Mouse (Mus musculus) brain, embryonic 14.5 days (tissue): ENCODE measurements around the gene Fam57b. TPM values are rescaled to one million over a fixed set of nuclear protein-coding genes. Genes with fewer than 3 reads are reported as not detected.

Source experiments
- DNase-seq: peaks from one replicate; pipeline ENCODE4 v3.0.0-alpha.2; 2011; ENCODE audit warnings: low read depth
- CTCF ChIP-seq: fragments of 200-500 bp; IDR thresholded peaks from 2 replicates; pipeline ENCODE4 v1.5.1; 2012; ENCODE audit warnings: inconsistent platforms, mild to moderate bottlenecking, moderate library complexity, borderline replicate concordance; ENCODE audit not compliant: insufficient read depth, insufficient read length; ENCODE audit errors: extremely low read depth
- POLR2A ChIP-seq: fragments of 200-500 bp; IDR thresholded peaks from 2 replicates; pipeline ENCODE4 v1.6.1; 2012; ENCODE audit warnings: mild to moderate bottlenecking, inconsistent platforms, borderline replicate concordance; ENCODE audit not compliant: poor library complexity, insufficient read depth, insufficient read length, severe bottlenecking; ENCODE audit errors: extremely low read depth
- polyA plus RNA-seq: library from polyadenylated mRNA; depleted of rRNA; stranded (reverse); fragments of >200 nt; gene quantifications from 2 replicates; pipeline ENCODE4 v1.2.3, GENCODE M21; 2012

Gene Fam57b
- polyA plus RNA-seq, 1 experiment: 224 TPM

- DNase-seq: no peak
- TF ChIP-seq CTCF: no peak
- TF ChIP-seq POLR2A: no peak
These were observed 1.8 kb upstream of the Fam57b start for GRCm38 (mm10) chr7:126795387-126796317.

- TF ChIP-seq CTCF (no peak), POLR2A (no peak)
- peak; percentile 37 for DNase-seq
These were observed 1.0 kb upstream of the Fam57b start for GRCm38 (mm10) chr7:126796350-126796932.

GRCm38 (mm10) chr7:126798127-126799049 lies 920 bp downstream of the Fam57b start:
- DNase-seq: no peak
- TF ChIP-seq CTCF (no peak), POLR2A (no peak)

- TF ChIP-seq POLR2A: peak; percentile 72; the same call in 1 of the 2 replicates
- peak; percentile 42; the same call in 1 of the 2 replicates for TF ChIP-seq CTCF
- DNase-seq: peak; percentile 99
These were observed 1.6 kb downstream of the Fam57b start for GRCm38 (mm10) chr7:126799050-126799467.

- TF ChIP-seq CTCF (peak; percentile 60; the same call in 1 of the 2 replicates), POLR2A (peak; percentile 32; the same call in 1 of the 2 replicates)
- DNase-seq: no peak
These were observed 2.2 kb downstream of the Fam57b start for GRCm38 (mm10) chr7:126799468-126800268.

DNA sequence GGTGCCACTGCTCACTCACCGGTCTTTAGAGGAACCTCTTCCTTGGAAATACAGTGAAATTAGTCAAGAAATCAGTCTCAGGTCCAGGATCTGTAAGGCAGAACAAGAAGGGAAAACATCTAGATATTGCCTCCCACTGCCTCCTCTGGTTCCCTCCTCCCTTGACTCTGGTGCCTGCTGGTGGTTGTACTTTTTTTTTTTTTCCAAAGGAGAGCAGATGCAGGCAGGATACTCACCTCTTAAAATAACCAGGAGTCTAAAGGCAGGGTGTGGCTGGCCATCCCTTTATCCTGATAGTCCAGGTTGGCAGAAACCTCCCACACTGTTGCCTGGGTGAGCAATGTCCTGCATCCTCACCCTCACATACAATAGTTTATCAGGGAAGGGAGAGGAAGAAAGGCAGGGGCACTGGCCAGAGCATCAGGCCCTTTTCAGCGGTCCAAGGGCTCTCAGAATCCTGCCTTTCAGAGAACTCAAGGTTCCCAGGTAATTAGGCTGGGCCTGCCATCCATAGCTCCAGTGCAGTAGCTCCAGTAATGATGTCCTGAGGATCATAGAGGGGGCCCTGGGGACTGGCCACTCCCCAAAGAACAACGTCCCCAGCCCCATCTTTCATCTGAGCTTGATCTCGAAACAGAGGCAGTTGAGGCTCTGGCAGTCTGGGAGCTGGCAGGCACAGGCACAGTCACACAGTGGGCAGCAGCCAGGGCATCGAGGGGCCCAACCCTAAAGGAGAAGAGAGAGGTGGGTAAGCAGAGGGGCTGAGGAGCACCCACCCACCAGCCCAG lies 3.0 kb downstream of the Fam57b start:
- TF ChIP-seq CTCF (no peak), POLR2A (no peak)

DNA sequence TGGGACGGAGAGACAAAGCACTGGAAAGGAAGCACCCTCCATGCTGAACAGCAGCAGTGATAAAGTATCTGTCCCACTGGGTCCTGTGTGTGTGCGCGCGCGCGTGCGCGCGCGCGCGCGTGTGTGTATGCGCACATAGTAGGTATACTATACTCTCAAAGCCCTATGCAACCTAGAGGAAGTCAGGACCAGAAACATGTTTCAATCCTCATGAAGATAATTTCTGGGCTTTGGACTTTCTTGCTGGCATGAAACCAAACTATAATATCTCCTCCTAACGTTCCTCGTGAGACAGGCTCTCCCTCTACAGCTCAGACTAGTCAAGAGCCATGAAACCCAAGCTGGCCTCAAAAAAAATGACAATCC lies 3.6 kb downstream of the Fam57b start:
- no peak for DNase-seq
- TF ChIP-seq CTCF (no peak), POLR2A (no peak)

More for the DNA sequence above, 3.0 kb downstream of the Fam57b start:
- DNase-seq: no peak

DNA sequence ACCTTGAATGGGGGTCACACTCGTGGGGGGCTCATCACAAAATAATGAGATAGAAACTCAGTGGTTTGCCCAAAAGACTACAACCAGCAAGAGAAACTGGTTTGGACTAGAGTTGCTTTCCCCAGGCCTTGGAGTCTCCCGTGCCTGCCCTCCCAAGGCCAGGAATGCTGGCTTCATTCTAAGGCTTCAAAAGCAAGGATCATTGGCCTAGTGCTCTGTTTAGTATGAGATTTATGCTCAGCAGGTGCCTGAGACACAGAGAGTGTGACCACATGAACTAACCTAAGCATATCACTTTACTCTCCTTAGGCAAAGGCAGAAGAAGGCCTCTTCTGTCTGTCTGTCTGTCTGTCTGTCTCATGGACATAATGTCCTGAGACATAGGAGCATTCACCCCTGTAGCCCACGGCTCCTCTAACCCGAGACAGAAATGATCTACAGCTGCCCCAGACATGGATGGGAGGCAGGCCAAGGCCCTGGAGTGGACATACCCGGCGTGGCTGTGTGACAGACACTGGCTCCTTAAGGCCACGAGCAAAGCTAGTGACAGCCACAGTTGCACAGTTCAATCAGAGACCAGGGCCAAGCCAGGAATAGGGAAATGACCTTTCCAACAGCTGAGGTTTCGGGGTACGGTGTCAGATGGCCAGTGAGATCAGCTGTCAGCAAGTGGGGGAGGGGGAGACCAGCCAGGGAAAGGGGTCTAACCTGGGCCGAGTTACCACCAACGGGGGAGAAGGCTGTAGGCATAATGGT lies 4.8 kb downstream of the Fam57b start:
- no peak for DNase-seq

DNA sequence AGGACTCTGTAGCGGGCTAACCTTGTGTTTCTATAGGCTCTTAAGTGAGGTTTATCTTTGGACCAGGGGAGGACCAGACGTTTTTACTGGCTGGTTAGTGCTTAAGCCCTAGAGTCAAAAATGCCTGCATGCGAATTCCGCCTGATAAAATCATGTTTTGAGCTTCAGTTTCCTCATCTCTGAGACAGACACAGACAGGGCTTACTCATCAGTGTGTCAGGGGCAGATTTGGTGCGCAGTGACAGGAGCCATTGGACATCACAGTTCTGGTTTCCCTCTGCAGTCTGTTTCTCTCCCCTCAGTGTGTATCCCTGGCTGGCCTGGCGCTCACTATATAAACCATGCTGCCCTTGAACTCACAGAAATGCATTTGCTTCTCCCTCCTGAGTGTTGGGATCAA lies 5.7 kb downstream of the Fam57b start:
- TF ChIP-seq POLR2A: no peak
- no peak for DNase-seq

More for the DNA sequence above, 4.8 kb downstream of the Fam57b start:
- no peak for TF ChIP-seq CTCF
- no peak for TF ChIP-seq POLR2A

DNA sequence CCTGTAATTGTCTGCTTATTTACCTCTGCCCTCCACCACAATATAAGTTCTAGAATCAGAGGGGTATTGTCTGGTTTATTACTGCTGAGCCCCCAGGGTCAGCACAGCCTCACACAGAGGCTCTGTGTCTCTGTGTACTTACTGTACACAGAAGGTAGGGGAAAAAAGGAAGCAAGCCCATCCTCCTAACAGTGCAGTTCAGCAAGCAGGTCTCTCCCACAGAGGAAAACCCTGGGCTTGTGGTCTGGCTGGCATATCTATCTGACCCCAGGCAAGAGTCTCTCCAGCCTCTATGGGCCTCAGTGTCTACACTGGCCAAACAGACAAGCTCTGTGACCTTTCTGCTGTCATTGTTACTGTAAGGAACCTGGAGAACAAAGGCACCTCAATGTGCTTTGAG lies 6.3 kb downstream of the Fam57b start:
- no peak for DNase-seq
- no peak for TF ChIP-seq CTCF
- no peak for TF ChIP-seq POLR2A

DNA sequence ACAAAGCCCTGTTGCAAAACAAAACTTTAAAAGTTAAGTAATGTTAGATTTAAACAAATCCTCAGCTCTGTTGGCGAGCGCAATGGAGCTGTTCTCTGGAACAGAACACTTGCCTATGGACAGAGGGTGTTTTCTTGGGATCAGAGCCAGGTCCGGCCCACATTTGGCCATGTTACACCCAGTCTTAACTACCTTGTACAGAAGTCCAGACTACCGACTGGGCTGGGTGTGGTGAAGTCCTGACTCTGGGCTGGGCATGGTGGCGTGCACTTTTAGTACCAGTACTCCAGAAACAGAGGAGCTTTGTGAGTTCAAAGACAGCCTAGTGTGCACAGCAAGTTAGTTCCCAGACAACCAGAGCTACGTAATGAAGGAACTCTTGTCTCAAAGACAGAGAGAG lies 9.5 kb downstream of the Fam57b start:
- no peak for DNase-seq
- TF ChIP-seq POLR2A (no peak), CTCF (no peak)
